Mouse (Mus musculus) kidney, postnatal 0 days (tissue): Measurements from ENCODE around the gene Tmem268. TPM values are rescaled to one million over a fixed set of nuclear protein-coding genes. Genes with fewer than 3 reads are reported as not detected.

Experiments used
- ATAC-seq: fragments of 200-750 bp; cut with Nextera tagmentation; replicated peaks from 2 replicates; pipeline ENCODE4 v1.8.0; 2017; ENCODE audit warnings: low read depth, moderate number of reproducible peaks, moderate TSS enrichment, moderate library complexity; ENCODE audit not compliant: low FRiP score
- DNase-seq: peaks from one replicate; pipeline ENCODE4 v3.0.0-alpha.2; 2016; ENCODE audit warnings: low spot score
- H3K27ac ChIP-seq: fragments of 300-500 bp; sonication (generic); 2 replicates; pipeline ENCODE4 v1.5.1; 2014; ENCODE audit warnings: mild to moderate bottlenecking
- H3K27me3 ChIP-seq: fragments of 300-500 bp; sonication (generic); 2 replicates; pipeline ENCODE4 v1.6.1; 2014; ENCODE audit warnings: low read length, mixed read lengths; ENCODE audit not compliant: insufficient read depth
- H3K36me3 ChIP-seq: fragments of 300-500 bp; sonication (generic); 2 replicates; pipeline ENCODE4 v1.6.1; 2014; ENCODE audit warnings: low read length, mixed read lengths; ENCODE audit not compliant: insufficient read depth
- H3K4me1 ChIP-seq: fragments of 300-500 bp; sonication (generic); replicated peaks from 2 replicates; pipeline ENCODE4 v1.6.1; 2014; ENCODE audit warnings: antibody characterized with exemption, low read length, mixed read lengths; ENCODE audit not compliant: insufficient read depth
- H3K4me2 ChIP-seq: fragments of 300-500 bp; sonication (generic); 2 replicates; pipeline ENCODE4 v1.6.1; 2014; ENCODE audit warnings: mild to moderate bottlenecking, low read length, moderate library complexity, mixed read lengths
- H3K4me3 ChIP-seq: fragments of 300-500 bp; sonication (generic); replicated peaks from 2 replicates; pipeline ENCODE4 v1.5.1; 2014; ENCODE audit warnings: low read depth, low read length
- H3K9ac ChIP-seq: fragments of 300-500 bp; sonication (generic); 2 replicates; pipeline ENCODE4 v1.6.1; 2014; ENCODE audit warnings: low read depth, low read length
- H3K9me3 ChIP-seq: fragments of 300-500 bp; sonication (generic); replicated peaks from 2 replicates; pipeline ENCODE4 v1.6.1; 2016; ENCODE audit warnings: low read length, inconsistent platforms, mixed read lengths
- CTCF ChIP-seq: IDR thresholded peaks from 2 replicates; pipeline ENCODE4 v1.5.1; 2016; ENCODE audit warnings: antibody characterized with exemption, low read depth, mild to moderate bottlenecking, moderate library complexity
- WGBS: fragments of 180-500 bp; shearing (Covaris S2); extraction: QIAGEN DNeasy Blood & Tissue Kit; methylation state at CpG from one replicate; pipeline ENCODE4 v1.1.7; 2014; 5-methylcytosine and 5-hydroxymethylcytosine counted together
- polyA plus RNA-seq: library from polyadenylated mRNA; unstranded; fragments of >200 nt; fragmentation: Nextera tagmentation; extraction: Ambion mirVana; gene quantifications from 2 replicates; pipeline ENCODE4 v1.2.1, GENCODE M21; 2015

Tmem268 gene
- polyA plus RNA-seq, 1 experiment from 2014 or later, result 5.3 TPM

DNA sequence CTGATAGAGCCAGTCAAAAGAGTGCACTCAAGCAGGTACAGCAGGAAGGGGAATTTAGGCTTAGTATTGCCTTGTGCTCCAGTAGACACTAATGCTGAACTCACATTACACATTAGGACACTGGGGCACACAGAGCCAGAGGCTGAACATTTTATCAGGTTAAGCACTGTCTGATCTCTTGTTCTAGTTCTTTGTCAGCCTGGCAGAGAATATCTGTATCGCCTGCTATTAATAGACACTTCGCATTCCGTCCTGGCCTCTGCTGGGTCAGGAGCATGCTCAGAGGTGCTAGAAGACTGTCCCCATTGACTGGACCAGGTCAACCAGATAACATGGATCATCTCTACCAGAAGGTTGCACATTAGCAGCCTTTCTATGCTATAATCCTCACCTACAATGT is 47.0 kb downstream of the Tmem268 start:
- 95% methylated on average over 3 of the region's 3 CpGs for WGBS

DNA sequence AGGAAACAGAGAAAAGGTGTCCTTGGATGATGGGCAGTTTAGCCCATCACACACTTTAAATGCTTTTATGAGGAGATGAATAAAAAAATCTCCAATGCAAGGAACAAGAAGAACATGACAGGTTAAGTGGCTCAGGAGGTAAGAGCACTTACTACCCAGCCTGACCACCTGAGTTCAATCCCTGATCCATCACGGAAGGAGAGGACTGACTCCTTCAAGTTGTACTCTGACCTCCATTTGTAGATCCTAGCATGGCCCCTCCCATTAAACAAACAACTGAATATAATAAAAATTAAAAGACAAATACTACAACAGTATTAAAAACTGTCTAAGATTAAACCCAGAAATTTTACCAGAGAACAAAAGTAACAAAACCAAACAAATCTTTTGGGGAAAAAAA is 47.4 kb downstream of the Tmem268 start:
- no peak for TF ChIP-seq CTCF
- no peak overlapping the region for H3K27ac ChIP-seq
- ATAC-seq (no peak), DNase-seq (no peak)
- no peaks in the 10 kb centered on the region for H3K36me3 ChIP-seq
- WGBS, result 68% methylated on average over 1 of the region's 1 CpGs
- no peaks in the 10 kb centered on the region for H3K9me3 ChIP-seq
- H3K4me2 ChIP-seq, result no peak overlapping the region
- no peaks in the 10 kb centered on the region for H3K4me1 ChIP-seq
- no peaks in the 10 kb centered on the region for H3K27me3 ChIP-seq
- no peak overlapping the region for H3K9ac ChIP-seq
- H3K4me3 ChIP-seq, result no peak overlapping the region

More for the DNA sequence above, 47.0 kb downstream of the Tmem268 start:
- Histone ChIP-seq H3K27me3 (no peaks in the 10 kb centered on the region), H3K9me3 (no peaks in the 10 kb centered on the region), H3K36me3 (no peaks in the 10 kb centered on the region), H3K9ac (no peak overlapping the region), H3K27ac (no peak overlapping the region), H3K4me3 (no peak overlapping the region), H3K4me1 (no peaks in the 10 kb centered on the region), H3K4me2 (no peak overlapping the region)
- TF ChIP-seq CTCF, result no peak
- no peak for DNase-seq
- ATAC-seq, result no peak

DNA sequence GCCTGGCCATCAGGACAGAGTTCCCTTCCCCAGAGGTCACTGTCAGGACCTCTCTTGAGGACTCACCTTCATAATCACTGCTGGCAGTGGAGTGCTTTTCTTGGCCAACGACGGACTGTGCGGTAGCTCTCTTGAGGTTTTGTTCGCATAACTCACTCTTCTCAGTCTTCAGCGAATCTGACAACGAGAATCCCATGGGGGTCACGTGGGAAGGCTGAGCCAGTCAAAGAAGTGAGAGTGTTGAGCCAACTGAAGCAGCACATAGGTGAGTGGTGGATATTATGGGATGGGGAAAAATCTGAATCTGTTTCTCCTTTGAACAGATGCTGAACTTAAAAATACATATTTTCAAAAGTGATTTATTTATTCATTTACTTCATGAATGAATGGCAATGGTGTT is 49.8 kb downstream of the Tmem268 start:
- Histone ChIP-seq H3K4me1 (no peaks in the 10 kb centered on the region), H3K27ac (no peak overlapping the region), H3K9me3 (no peaks in the 10 kb centered on the region), H3K27me3 (no peaks in the 10 kb centered on the region), H3K36me3 (no peaks in the 10 kb centered on the region), H3K4me3 (no peak overlapping the region), H3K9ac (no peak overlapping the region), H3K4me2 (no peak overlapping the region)
- ATAC-seq (no peak), DNase-seq (no peak)
- WGBS, result 75% methylated on average over 7 of the region's 7 CpGs
- TF ChIP-seq CTCF, result no peak

DNA sequence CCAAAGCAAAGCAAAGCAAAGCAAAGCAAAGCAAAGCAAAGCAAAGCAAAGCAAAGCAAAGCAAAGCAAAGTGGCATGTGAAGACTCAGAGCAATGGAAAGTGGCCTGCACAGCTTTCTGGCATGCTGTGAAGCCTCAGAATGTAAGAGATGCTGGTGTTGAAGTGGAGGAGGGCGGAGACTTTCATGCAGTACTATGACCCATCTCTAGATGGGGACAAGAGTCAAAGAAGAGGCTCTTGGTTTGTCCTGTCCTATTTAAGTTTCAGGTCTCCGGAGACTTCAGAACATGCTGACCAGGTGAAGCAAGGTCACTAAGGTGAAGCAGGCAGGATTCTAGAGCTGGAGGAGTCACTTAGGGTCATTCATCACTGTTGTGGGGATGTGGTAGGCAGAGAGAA is 63.3 kb downstream of the Tmem268 start:
- Histone ChIP-seq H3K36me3 (no peaks in the 10 kb centered on the region), H3K9ac (no peak overlapping the region), H3K4me3 (no peak overlapping the region), H3K4me1 (no peaks in the 10 kb centered on the region), H3K4me2 (no peak overlapping the region), H3K9me3 (no peaks in the 10 kb centered on the region), H3K27ac (no peak overlapping the region), H3K27me3 (no peaks in the 10 kb centered on the region)
- ATAC-seq (no peak), DNase-seq (peak; percentile 16)
- 78% methylated on average over 2 of the region's 2 CpGs for WGBS
- TF ChIP-seq CTCF, result no peak

DNA sequence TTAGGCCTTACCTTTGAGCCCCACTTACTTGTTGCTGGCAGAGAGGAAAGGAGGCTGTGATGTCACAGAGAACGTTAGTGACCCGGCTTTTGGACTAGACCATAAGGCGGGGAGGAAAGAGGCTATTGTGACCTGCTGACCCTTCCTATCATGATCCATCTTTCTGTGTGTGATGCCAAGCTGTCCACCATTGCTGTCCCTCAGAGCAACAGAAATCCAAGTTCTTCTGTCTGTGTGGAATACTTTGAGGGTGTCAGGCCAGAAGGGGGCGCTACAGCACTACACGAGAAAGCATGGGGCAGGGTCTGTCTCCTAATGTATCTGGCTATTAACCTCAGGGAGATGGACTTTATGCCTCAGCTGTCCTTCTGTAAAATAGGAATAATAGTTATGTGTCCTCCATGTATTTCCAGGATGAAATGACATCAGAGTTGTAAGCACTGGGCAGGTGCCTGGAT is 63.8 kb downstream of the Tmem268 start, which contains the start of gene Tex48:
Gene Tex48 (minus strand): TSS at position 51 of the 458 bp plus-strand sequence.
- peak; percentile 65 for TF ChIP-seq CTCF
- H3K4me3 ChIP-seq, result no peak within 1 kb of the TSS
- peak; percentile 26 for DNase-seq
- no peak within 1 kb of the TSS for H3K27ac ChIP-seq
- no peak within 1 kb of the TSS for H3K4me2 ChIP-seq
- H3K27me3 ChIP-seq, result no peaks in the 10 kb centered on the region
- no peaks in the 10 kb centered on the region for H3K9me3 ChIP-seq
- 58% methylated on average over 5 of the region's 5 CpGs for WGBS
- no peaks in the 10 kb centered on the region for H3K36me3 ChIP-seq
- no peak within 1 kb of the TSS for H3K9ac ChIP-seq
- ATAC-seq, result no peak
- no peaks in the 10 kb centered on the region for H3K4me1 ChIP-seq

DNA sequence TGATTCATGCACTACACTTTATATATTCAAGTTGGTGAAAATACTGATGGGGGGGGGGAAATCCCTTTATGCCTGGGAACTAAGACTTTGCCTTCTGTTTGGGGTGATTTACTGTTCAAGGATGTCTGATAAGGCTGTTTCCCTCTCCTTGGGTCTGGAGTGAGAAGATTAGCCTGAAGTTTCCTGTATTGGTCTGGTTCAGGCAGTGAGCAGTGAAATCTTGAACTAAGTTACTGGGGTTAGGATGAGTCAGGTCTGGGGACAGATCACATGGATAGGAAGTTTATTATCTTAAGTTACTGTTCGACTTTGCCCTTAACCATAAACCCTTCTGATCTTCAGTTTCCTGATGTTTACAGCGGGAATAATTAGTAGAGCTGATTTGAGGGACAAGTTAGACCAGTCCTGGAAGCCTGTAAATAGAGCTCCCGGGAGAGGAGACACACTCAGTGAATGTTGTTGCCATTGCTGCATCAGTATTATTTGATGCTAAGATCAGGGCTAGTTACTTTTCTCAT is 67.0 kb downstream of the Tmem268 start:
- H3K4me2 ChIP-seq, result no peak overlapping the region
- H3K36me3 ChIP-seq, result no peaks in the 10 kb centered on the region
- 27% methylated on average over 3 of the region's 3 CpGs for WGBS
- H3K4me3 ChIP-seq, result no peak overlapping the region
- TF ChIP-seq CTCF, result no peak
- no peak overlapping the region for H3K9ac ChIP-seq
- no peak overlapping the region for H3K27ac ChIP-seq
- DNase-seq (peak; percentile 20), ATAC-seq (no peak)
- no peaks in the 10 kb centered on the region for H3K27me3 ChIP-seq
- no peaks in the 10 kb centered on the region for H3K4me1 ChIP-seq
- no peaks in the 10 kb centered on the region for H3K9me3 ChIP-seq

DNA sequence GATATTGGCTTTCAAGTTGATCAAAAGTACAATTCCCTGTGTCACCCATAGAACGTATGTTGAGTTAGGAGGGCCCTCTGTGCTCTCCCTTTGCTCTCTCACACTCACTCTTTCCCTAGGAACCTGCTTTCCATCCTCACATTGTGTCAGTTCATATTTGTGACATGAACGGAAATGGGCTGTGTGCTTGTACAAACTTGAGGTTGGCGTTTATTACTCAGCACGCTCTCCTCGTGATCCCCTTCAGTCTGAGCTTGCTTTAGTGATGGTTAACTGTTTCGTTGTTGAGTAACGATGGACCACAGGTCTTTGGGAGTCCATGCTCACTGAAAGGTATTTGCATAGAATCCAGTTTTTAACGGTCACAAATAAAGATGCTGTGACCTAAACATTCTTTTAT is 68.5 kb downstream of the Tmem268 start:
- Histone ChIP-seq H3K27me3 (no peaks in the 10 kb centered on the region), H3K4me1 (no peaks in the 10 kb centered on the region), H3K4me2 (no peak overlapping the region), H3K9ac (no peak overlapping the region), H3K9me3 (no peaks in the 10 kb centered on the region), H3K4me3 (no peak overlapping the region), H3K27ac (no peak overlapping the region), H3K36me3 (no peaks in the 10 kb centered on the region)
- DNase-seq, result no peak
- no peak for TF ChIP-seq CTCF
- WGBS, result 78% methylated on average over 8 of the region's 8 CpGs
- no peak for ATAC-seq
